Mouse (Mus musculus) cerebellum, adult 2 months (tissue): ENCODE results near the gene Gda.

Experiments
- CTCF ChIP-seq: fragments of 200-500 bp; IDR thresholded peaks from 2 replicates; pipeline ENCODE4 v1.5.1; 2011; ENCODE audit warnings: low read depth, mild to moderate bottlenecking, control low read depth, low read length, moderate library complexity, borderline replicate concordance; ENCODE audit not compliant: insufficient read depth
- POLR2A ChIP-seq: fragments of 200-500 bp; IDR thresholded peaks from 2 replicates; pipeline ENCODE4 v1.6.1; 2011; ENCODE audit warnings: low read length, control low read depth, borderline replicate concordance; ENCODE audit not compliant: insufficient read depth

GRCm38 (mm10) chr19:21491391-21491790 lies 18.1 kb upstream of the Gda start:
- TF ChIP-seq CTCF (no peak), POLR2A (no peak)
